Mouse (Mus musculus): ENCODE data around the gene Tyk2.

The Tyk2 gene

GRCm38 (mm10) chr9:21062928-21063327 lies 68.1 kb downstream of the Tyk2 start:
- DNase-seq (ENCODE audit: low spot score), result no peak

All from urinary bladder, postnatal 14 days (tissue).